Mouse (Mus musculus) olfactory bulb, adult 2 months (tissue): ENCODE results near the gene Vav1.

Experiments used
- CTCF ChIP-seq: fragments of 200-500 bp; IDR thresholded peaks from 2 replicates; pipeline ENCODE4 v1.5.1; 2012; ENCODE audit warnings: low read depth, mild to moderate bottlenecking, low read length, moderate library complexity; ENCODE audit not compliant: insufficient read depth
- POLR2A ChIP-seq: fragments of 200-500 bp; IDR thresholded peaks from 2 replicates; pipeline ENCODE4 v1.6.1; 2012; ENCODE audit warnings: mild to moderate bottlenecking, low read depth, low read length, moderate library complexity; ENCODE audit not compliant: insufficient read depth

- TF ChIP-seq POLR2A, result no peak
- no peak for TF ChIP-seq CTCF
Observed at GRCm38 (mm10) chr17:57271301-57271700, 7.6 kb upstream of the Vav1 start.
